Mouse (Mus musculus) adrenal gland, adult 18-20 months (tissue): ENCODE measurements around the gene Nxnl1. TPM values are rescaled to one million over a fixed set of nuclear protein-coding genes. Genes with fewer than 3 reads are reported as not detected.
"Not testable (repeated sequence)": the region's sequence is repeated elsewhere in the genome, so short reads cannot be mapped to it uniquely, and the experiment has no call there.

Experiments used
- DNase-seq, 2 experiments: peaks; one replicate each; pipeline ENCODE4 v3.0.0; 2021 to 2022; ENCODE audit warnings: low spot score in 2 of 2
- total RNA-seq, 2 experiments: library from RNA; stranded (reverse); gene quantifications; 1 replicate in 1 of 2; 2 replicates in 1 of 2; pipeline ENCODE4 v1.2.3; 2021

Nxnl1 gene
- total RNA-seq, 2 experiments from 2014 or later, result 0.64 to 1.0 TPM

DNA sequence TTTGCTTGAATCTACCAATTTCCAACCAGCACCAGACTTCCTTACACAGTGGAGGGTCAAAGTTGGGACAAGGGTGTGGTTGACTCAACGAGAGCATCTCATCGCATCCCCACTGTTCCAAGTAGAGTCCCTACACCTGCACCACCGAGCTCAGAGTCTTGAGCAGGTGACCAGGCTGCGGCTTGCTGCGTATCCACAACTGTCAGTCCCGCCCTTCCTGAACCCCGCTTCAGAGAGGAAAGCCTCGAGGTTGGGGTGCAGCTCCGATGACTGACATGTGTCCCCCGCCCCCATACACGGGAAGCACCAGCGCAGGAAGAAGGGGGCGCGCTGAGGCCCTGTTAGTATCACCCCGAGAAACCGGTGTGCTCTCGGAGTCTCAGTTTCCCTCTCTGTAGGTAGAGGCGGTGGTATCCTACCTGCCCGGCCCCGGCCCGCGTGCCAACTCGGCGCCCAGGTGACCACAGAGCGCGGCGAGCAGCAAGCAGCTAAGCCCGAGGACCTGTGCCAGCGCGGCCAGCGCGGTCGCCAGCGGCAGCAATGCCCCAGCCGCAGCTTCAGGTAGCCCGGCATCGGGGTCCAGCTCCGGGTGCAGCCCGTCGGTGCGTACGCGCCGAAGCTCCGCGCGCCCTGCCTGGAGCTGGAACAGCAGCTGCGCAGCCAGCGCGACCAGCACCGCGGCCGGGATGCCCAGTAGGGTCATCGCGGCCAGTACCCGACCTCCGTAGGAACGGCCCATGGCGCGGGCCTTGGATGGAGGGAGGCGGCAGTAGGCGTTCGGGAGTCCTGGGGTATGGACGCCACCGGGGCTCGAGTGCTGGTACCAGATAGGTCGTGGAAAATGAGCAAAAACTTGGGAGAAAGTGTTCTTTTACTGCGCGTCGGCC, 8.1 kb downstream of the Nxnl1 start, which contains the start of gene Tmem221:
Tmem221 (minus strand) TSS at position 801 of the 887 bp plus-strand sequence.
- DNase-seq, result peak in 1 of 2 experiments; percentile 22

GRCm38 (mm10) chr8:71554644-71555043, 11.8 kb downstream of the Nxnl1 start:
- DNase-seq, result no peak

GRCm38 (mm10) chr8:71554001-71554400, 12.4 kb downstream of the Nxnl1 start:
- no peak for DNase-seq

DNA sequence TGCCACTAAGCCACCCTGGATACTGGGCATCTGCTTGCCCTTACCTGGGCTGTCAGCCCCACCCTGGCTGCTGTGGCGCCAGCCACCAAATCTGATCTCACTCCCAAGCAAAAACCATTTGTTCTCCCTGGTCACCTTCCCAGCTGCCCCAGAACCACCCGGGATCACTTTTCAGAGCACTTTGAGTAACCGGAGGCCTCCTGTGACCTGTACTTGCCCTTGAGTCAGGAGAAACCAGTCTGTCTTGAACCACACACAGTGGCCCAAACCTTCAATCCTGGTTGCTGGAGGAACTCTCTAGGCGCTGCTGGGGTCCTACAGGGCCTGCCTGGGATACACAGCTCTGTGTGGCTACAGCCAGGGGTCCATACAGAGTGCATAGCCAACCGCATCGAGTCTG, 13.6 kb downstream of the Nxnl1 start:
- DNase-seq, result no peak

- DNase-seq, result no peak
Measured at GRCm38 (mm10) chr8:71550754-71551153, 15.6 kb downstream of the Nxnl1 start.

DNA sequence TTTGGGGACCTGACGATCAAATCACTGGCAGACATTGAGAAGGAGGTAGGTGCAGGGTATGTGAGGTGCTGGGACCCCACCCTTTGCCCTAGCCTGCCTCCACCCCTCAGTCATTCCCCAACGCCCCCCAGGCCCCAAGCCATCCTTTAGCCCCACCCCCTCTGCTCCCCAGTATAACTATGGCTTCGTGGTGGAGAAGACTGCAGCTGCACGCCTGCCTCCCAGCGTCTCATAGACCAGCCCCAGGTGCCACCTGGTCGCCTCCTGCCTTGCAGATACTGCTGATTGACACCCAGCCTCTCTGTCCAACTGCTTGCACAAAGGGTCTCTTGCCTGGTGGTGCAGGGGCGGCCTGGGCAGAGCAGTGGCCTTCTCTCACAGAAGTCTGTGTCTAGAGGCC, 18.8 kb downstream of the Nxnl1 start:
- no peak for DNase-seq

DNA sequence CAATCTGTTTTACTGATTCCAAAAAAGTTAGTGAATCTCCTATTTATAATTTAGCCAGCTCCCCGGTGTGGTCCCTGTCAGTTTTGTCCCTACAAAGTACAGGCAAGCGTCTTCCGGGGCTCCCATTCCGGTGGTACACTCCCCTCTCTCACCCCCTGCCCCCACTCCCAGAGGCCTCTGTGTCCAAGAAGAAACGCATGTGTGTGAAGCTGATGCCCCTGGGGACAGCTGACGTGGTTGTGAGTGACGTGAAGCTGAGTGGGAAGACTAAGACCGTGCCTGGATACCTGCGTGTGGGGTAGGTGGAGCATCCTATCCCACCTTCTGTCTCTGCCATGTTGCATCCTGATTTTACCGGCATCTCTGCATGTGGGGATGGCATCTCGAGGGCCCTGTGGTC, 21.3 kb downstream of the Nxnl1 start:
- DNase-seq, result no peak

DNA sequence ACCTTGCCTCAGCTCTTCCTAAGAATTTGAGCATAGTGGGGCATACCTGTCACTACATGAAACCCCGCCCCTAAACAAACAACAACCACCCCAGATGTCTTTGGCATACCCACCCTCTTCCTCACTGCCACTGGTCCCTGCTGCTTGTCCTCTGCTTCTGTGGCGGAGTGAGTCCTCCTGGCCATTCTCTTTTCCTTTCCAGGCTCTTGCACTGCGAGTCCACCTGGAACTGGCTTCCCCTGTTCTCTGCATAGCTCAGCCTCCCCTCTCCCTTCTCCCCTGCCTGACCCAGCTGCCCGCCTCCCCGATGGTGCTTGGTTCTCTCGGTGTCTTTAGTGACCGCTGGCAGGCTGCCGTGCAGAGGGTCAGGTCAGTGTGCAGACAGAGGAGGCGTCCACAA, 22.6 kb downstream of the Nxnl1 start:
- no peak for DNase-seq

DNA sequence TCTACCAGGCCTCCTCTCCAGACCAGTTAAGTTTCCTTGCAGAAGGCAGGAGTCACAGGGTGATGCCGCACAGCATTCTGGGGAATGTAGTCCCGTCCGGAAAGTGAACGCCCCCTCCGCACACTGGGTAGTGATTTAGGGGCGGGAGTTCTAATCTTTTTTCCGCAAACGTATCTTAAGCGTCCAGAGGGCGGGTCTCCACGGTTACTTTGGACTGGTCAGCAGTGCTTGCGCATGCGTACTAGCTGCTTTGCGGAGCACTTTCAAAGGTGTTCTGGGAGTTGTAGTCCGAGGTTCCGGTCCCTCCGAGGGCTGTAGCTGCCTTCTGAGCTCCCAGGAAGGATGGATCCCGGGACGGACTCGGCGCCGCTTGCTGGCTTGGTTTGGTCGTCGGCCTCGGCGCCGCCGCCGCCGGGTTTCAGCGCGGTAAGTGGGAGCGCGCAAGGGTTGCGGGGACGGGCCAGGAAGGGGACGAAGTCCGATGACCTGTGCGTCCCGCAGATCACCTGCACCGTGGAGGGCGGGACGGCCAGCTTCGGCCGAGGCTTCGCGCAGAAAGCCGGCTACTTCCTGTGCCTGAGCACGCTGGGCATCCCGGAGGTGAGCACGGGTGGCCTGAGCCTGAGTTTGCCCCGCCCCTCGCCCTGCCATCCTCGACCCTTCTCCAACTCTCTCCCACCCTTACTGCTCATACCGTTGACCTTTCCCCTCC, 23.6 kb downstream of the Nxnl1 start, which contains the start of gene Mvb12a:
Mvb12a (plus strand) TSS at position 291 of the 712 bp plus-strand sequence.
- DNase-seq, result peak; percentile 85 to 87

GRCm38 (mm10) chr8:71537028-71537867, 29.2 kb downstream of the Nxnl1 start, which contains the start of gene Bst2:
Bst2 (minus strand) TSS chr8:71537456.
- DNase-seq, result peak; percentile 79

GRCm38 (mm10) chr8:71535663-71536062, 30.7 kb downstream of the Nxnl1 start:
- no peak for DNase-seq

GRCm38 (mm10) chr8:71534263-71534810, 32.1 kb downstream of the Nxnl1 start:
- DNase-seq, result no peak

DNA sequence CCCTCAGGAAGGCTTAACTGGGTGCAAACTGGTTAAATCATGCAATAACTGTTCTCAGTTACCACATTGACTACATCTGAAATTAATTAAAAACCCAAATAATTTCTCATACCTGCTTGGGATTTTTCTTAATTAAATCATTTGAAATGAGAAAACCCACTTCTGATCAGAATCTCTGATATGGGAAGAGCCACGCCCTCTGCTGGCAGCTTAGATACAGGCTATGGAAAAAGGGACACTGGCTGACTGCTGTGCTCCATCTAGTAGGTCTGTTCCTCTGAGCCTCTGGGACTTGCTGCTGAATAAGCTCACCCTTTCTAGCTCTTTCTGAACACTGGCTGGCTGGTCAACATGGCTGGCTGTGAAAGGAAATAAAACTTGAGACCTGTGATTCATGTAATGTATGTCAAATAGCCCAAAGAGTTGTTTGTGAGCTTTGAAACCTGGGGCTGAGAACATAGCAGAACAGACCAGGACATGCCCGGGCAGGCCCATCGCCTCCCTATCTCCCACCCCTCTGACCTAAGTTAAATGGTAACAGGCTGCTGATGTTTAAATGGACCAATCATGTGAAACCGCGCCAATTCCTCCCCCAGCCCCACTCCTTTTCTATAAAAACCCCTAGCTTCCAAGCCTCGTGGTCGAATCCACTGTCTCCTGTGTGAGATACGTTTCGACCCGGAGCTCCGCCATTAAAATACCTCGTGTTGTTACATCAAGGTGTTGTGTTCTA, 35.5 kb downstream of the Nxnl1 start:
- not testable (repeated sequence) for DNase-seq

DNA sequence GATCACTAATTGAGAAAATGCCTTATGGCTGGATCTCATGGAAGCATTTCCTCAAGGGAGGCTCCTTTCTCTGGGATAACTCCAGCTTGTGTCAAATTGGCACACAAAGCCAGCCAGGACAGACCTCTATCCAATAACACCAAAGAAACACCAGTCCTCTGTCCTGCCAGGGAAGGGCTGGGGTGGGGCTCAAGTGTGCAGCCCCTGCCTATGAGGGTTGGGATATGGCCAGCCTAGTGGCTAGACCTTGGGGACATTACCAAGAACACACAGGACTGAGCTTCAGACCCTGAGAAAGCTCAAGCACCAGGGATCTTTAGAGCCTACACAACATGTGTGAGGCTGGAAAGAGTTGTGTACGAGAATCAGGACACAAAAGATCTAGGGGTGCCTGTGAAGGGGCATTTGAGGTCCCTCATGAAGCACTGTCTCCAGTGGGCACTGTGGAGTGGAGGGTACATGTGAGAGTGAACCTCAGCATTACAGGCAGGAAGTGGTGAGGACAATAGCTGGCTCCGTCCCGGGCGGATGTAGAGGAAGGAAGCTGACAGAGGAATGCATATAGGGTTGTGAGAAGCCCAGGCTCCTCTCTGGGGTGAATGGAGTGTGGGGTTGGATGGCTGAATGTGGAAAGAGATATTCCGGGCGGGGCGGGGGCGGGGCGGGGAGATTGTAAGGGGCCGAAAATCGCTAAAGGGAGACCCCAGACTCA, 37.9 kb downstream of the Nxnl1 start:
- no peak for DNase-seq

DNA sequence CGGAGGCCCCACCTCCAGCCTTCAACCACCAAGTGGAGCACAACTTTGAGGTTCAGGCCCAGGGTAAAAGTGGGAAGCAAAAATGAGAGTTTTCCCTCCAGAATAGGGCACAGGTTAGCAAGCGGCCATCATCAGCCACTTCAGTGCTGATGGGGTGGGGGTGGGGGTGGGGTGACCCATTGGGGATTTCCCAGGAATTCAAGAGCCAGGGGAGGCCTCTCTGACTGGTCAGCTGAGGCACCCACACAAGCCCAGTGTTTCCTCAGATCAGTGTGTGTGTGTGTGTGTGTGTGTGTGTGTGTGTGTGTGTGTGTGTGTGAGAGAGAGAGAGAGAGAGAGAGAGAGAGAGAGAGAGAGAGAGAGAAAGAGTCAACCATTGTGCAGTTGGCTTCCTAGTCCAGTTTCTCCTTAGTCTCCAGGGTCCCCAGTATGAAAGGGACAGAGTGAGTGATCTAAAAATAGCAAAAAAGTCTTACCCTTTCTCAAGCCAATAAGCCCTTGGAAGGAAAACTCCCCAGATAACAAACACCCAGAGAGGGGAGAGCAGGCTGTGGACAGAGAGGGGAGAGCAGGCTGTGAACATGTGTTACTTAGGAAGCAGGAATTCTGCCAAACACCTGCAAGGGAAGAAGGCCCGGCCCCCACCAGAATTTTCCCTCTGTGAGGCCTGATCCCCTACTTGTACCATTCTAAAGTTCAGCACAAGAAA, 39.1 kb downstream of the Nxnl1 start:
- DNase-seq, result no peak

GRCm38 (mm10) chr8:71526272-71526671, 40.1 kb downstream of the Nxnl1 start:
- DNase-seq, result no peak

DNA sequence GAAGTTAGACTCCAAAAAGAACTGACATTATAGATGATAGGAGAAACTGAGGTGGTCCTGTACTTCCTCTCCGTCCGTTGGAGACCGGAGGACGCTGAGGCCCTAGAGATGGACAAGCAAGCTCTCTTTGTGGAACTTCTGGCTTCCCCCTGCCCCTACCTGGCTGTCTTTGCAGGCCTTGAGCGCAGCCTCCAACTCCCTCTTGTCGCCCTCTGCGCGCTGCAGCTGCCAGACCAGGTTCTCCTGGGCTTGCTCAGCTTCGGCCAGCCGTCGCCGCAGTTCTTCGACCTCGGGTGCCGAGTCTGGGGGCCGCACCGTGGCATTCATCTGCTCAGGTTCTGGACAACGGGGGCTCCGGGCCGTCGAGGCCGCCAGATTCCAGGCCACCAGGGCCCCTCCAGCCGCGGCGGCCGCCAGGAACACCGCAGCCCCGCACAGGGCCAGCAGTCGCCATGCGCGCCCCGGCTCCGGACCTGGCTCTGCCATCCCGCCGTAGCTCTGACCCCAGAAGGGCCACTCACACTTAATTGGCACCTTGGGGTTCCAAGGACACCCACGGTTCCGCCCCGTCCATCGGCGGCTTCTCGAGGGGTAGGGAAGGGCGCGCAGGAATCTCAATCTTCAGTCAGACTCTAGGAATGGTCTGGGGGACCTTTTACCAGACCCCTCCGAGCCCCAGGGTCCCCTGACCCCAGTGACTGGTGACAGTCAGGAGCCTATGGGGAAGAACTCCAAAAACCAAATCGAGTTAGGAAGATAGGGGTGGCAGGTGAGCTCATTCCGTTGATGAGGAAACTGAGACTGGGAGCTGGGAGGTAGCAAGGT, 41.0 kb downstream of the Nxnl1 start, which contains the start of gene Ccdc194:
Ccdc194 (minus strand) TSS at position 486 of the 825 bp plus-strand sequence.
- no peak for DNase-seq

- DNase-seq, result peak; percentile 96 to 97
Measured at GRCm38 (mm10) chr8:71521634-71522033, 44.8 kb downstream of the Nxnl1 start.
